Mouse (Mus musculus) limb, embryonic 11.5 days (tissue): ENCODE results near the gene Cideb. TPM values are rescaled to one million over a fixed set of nuclear protein-coding genes. Genes with fewer than 3 reads are reported as not detected.
A peak's percentile ranks its signal among the peaks of the same experiment; 100 is the strongest.

ENCODE experiments used
- ATAC-seq: fragments of 200-750 bp; cut with Nextera tagmentation; 2 replicates; pipeline ENCODE4 v1.8.0; 2017; ENCODE audit warnings: low read depth; ENCODE audit not compliant: insufficient number of reproducible peaks, low FRiP score, low TSS enrichment
- DNase-seq: peaks from one replicate; pipeline ENCODE4 v3.0.0-alpha.2; 2015; ENCODE audit warnings: low spot score
- H3K27ac ChIP-seq: fragments of 300-500 bp; sonication (generic); replicated peaks from 2 replicates; pipeline ENCODE4 v1.5.1; 2014; ENCODE audit warnings: low read depth, mild to moderate bottlenecking, low read length
- H3K27me3 ChIP-seq: fragments of 300-500 bp; sonication (generic); 2 replicates; pipeline ENCODE4 v1.6.1; 2014; ENCODE audit warnings: mild to moderate bottlenecking, low read length, mixed read lengths; ENCODE audit not compliant: control insufficient read depth, insufficient read depth
- H3K36me3 ChIP-seq: fragments of 300-500 bp; sonication (generic); 2 replicates; pipeline ENCODE4 v1.6.1; 2014; ENCODE audit warnings: mild to moderate bottlenecking, low read length, moderate library complexity, mixed read lengths; ENCODE audit not compliant: control insufficient read depth, insufficient read depth
- H3K4me1 ChIP-seq: fragments of 300-500 bp; sonication (generic); 2 replicates; pipeline ENCODE4 v1.6.1; 2014; ENCODE audit warnings: low read length, mixed read lengths; ENCODE audit not compliant: control insufficient read depth, insufficient read depth
- H3K4me2 ChIP-seq: fragments of 300-500 bp; sonication (generic); 2 replicates; pipeline ENCODE4 v1.6.1; 2014; ENCODE audit warnings: low read depth, mild to moderate bottlenecking, moderate library complexity; ENCODE audit not compliant: severe bottlenecking
- H3K4me3 ChIP-seq: fragments of 300-500 bp; sonication (generic); 2 replicates; pipeline ENCODE4 v1.5.1; 2014; ENCODE audit warnings: low read depth, low read length
- H3K9ac ChIP-seq: fragments of 300-500 bp; sonication (generic); 2 replicates; pipeline ENCODE4 v1.6.1; 2014; ENCODE audit warnings: mild to moderate bottlenecking, low read length
- H3K9me3 ChIP-seq: fragments of 300-500 bp; sonication (generic); 2 replicates; pipeline ENCODE4 v1.6.1; 2016; ENCODE audit warnings: low read length; ENCODE audit not compliant: control insufficient read depth
- WGBS: fragments of 180-500 bp; shearing (Covaris S2); extraction: QIAGEN DNeasy Blood & Tissue Kit; methylation state at CpG from one replicate; pipeline ENCODE4 v1.1.7; 2014; 5-methylcytosine and 5-hydroxymethylcytosine counted together
- polyA plus RNA-seq: library from polyadenylated mRNA; unstranded; fragments of >200 nt; fragmentation: Nextera tagmentation; extraction: Ambion mirVana; gene quantifications from 2 replicates; pipeline ENCODE4 v1.2.1, GENCODE M21; 2014

The Cideb gene
- polyA plus RNA-seq = 0.37 TPM in 1 of 2 replicates, not detected in the other

GRCm38 (mm10) chr14:55758363-55758784 is at the start of gene Cideb:
TSS of gene Cideb (minus strand) at chr14:55758458.
- Histone ChIP-seq H3K27ac (no peak within 1 kb of the TSS), H3K4me1 (peaks cover 7% of the 10 kb centered on the region; the same call in 1 of the 2 replicates), H3K9ac (no peak within 1 kb of the TSS), H3K4me3 (no peak within 1 kb of the TSS), H3K9me3 (no peaks in the 10 kb centered on the region), H3K4me2 (no peak within 1 kb of the TSS), H3K27me3 (peaks cover 11% of the 10 kb centered on the region), H3K36me3 (peaks cover 11% of the 10 kb centered on the region; the same call in 1 of the 2 replicates)
- peak; percentile 66 for DNase-seq
- no peak for ATAC-seq
- WGBS = 25% methylated on average over 8 of the region's 8 CpGs

- no peak overlapping the region for H3K9ac ChIP-seq
- no peaks in the 10 kb centered on the region for H3K4me1 ChIP-seq
- DNase-seq (no peak), ATAC-seq (no peak)
- WGBS = 83% methylated on average over 15 of the region's 15 CpGs
- no peaks in the 10 kb centered on the region for H3K9me3 ChIP-seq
- H3K27ac ChIP-seq = no peak overlapping the region
- no peaks in the 10 kb centered on the region for H3K27me3 ChIP-seq
- no peak overlapping the region for H3K4me3 ChIP-seq
- no peaks in the 10 kb centered on the region for H3K36me3 ChIP-seq
- no peak overlapping the region for H3K4me2 ChIP-seq
Measured at GRCm38 (mm10) chr14:55795380-55796163, 37.3 kb upstream of the Cideb start.

GRCm38 (mm10) chr14:55793946-55794345 is 35.7 kb upstream of the Cideb start:
- Histone ChIP-seq H3K27me3 (peaks cover 2% of the 10 kb centered on the region; the same call in 1 of the 2 replicates), H3K9me3 (no peaks in the 10 kb centered on the region), H3K4me2 (no peak overlapping the region), H3K4me3 (no peak overlapping the region), H3K27ac (no peak overlapping the region), H3K9ac (no peak overlapping the region), H3K4me1 (no peaks in the 10 kb centered on the region), H3K36me3 (no peaks in the 10 kb centered on the region)
- DNase-seq (no peak), ATAC-seq (no peak)
- WGBS = 66% methylated on average over 2 of the region's 2 CpGs

GRCm38 (mm10) chr14:55793461-55793860 is 35.2 kb upstream of the Cideb start:
- Histone ChIP-seq H3K27me3 (peaks cover 6% of the 10 kb centered on the region; the same call in 1 of the 2 replicates), H3K9ac (no peak overlapping the region), H3K27ac (no peak overlapping the region), H3K36me3 (no peaks in the 10 kb centered on the region), H3K4me3 (no peak overlapping the region), H3K4me2 (no peak overlapping the region), H3K4me1 (no peaks in the 10 kb centered on the region), H3K9me3 (no peaks in the 10 kb centered on the region)
- WGBS = 69% methylated on average over 2 of the region's 2 CpGs
- ATAC-seq (no peak), DNase-seq (no peak)

GRCm38 (mm10) chr14:55788256-55789050 is 30.2 kb upstream of the Cideb start, which contains the start of gene Ripk3:
TSS of gene Ripk3 (minus strand) at chr14:55788865.
- Histone ChIP-seq H3K27ac (no peak within 1 kb of the TSS), H3K4me1 (peaks cover 3% of the 10 kb centered on the region; the same call in 1 of the 2 replicates), H3K36me3 (no peaks in the 10 kb centered on the region), H3K9ac (peak within 1 kb of the TSS; percentile 36; the same call in 1 of the 2 replicates), H3K4me2 (peak within 1 kb of the TSS; percentile 72), H3K9me3 (no peaks in the 10 kb centered on the region), H3K27me3 (peaks cover 28% of the 10 kb centered on the region; the same call in 1 of the 2 replicates), H3K4me3 (peak within 1 kb of the TSS; percentile 22)
- ATAC-seq (no peak), DNase-seq (peak; percentile 52)
- 5% methylated on average over 40 of the region's 40 CpGs for WGBS

- 28% methylated on average over 11 of the region's 11 CpGs for WGBS
- Histone ChIP-seq H3K9me3 (no peaks in the 10 kb centered on the region), H3K4me2 (peak overlapping the region; percentile 72; the same call in 1 of the 2 replicates), H3K9ac (no peak overlapping the region), H3K27me3 (peaks cover 28% of the 10 kb centered on the region; the same call in 1 of the 2 replicates), H3K36me3 (no peaks in the 10 kb centered on the region), H3K4me3 (0 out of 2 replicates have a peak overlapping the region, but pooled peaks have one; percentile 22), H3K4me1 (peaks cover 4% of the 10 kb centered on the region), H3K27ac (no peak overlapping the region)
- ATAC-seq (no peak), DNase-seq (no peak)
Measured at GRCm38 (mm10) chr14:55787731-55788130, 29.5 kb upstream of the Cideb start.

GRCm38 (mm10) chr14:55785195-55785594 is 26.9 kb upstream of the Cideb start:
- no peak overlapping the region for H3K4me2 ChIP-seq
- 25% methylated on average over 6 of the region's 6 CpGs for WGBS
- no peak overlapping the region for H3K9ac ChIP-seq
- no peak for ATAC-seq
- no peak overlapping the region for H3K27ac ChIP-seq
- DNase-seq = peak; percentile 42
- H3K36me3 ChIP-seq = no peaks in the 10 kb centered on the region
- H3K9me3 ChIP-seq = no peaks in the 10 kb centered on the region
- peaks cover 28% of the 10 kb centered on the region; the same call in 1 of the 2 replicates for H3K27me3 ChIP-seq
- H3K4me1 ChIP-seq = peaks cover 18% of the 10 kb centered on the region
- no peak overlapping the region for H3K4me3 ChIP-seq

GRCm38 (mm10) chr14:55783958-55784235 is 25.6 kb upstream of the Cideb start, which contains the start of gene Adcy4:
TSS of gene Adcy4 (minus strand) at chr14:55784095.
- Histone ChIP-seq H3K4me1 (peaks cover 18% of the 10 kb centered on the region), H3K4me3 (peak within 1 kb of the TSS; percentile 48), H3K9me3 (no peaks in the 10 kb centered on the region), H3K4me2 (peak within 1 kb of the TSS; percentile 79), H3K27me3 (peaks cover 26% of the 10 kb centered on the region; the same call in 1 of the 2 replicates), H3K9ac (peak within 1 kb of the TSS; percentile 49), H3K27ac (peak within 1 kb of the TSS; percentile 3; the same call in 1 of the 2 replicates), H3K36me3 (no peaks in the 10 kb centered on the region)
- 3% methylated on average over 13 of the region's 13 CpGs for WGBS
- ATAC-seq (peak; percentile 31; the same call in 1 of the 2 replicates), DNase-seq (no peak)
